Mouse (Mus musculus): ENCODE data around the gene Taok3. TPM values are rescaled to one million over a fixed set of nuclear protein-coding genes. Genes with fewer than 3 reads are reported as not detected.

Taok3 gene
- total RNA-seq, 2 experiments from 2014 or later: 9.0 to 9.3 TPM

- intact Hi-C loops (cut with DNase I): loop anchor here (2.0 to 5.0 kb wide), 4 partner anchors 25 to 291 kb away; partner anchors contain the start of gene Pebp1
- DNase-seq: peak; percentile 96 to 98
Measured at GRCm38 (mm10) chr5:117115836-117116366, 4.0 kb upstream of the Taok3 start, which contains the start of gene Suds3. TSS of gene Suds3 (minus strand) at chr5:117116113.

GRCm38 (mm10) chr5:117116660-117117059 lies 3.3 kb upstream of the Taok3 start:
- no peak for DNase-seq
- intact Hi-C loops (cut with DNase I): loop anchor here (2.0 to 5.0 kb wide), 4 partner anchors 24 to 291 kb away; partner anchors contain the start of gene Pebp1

DNA sequence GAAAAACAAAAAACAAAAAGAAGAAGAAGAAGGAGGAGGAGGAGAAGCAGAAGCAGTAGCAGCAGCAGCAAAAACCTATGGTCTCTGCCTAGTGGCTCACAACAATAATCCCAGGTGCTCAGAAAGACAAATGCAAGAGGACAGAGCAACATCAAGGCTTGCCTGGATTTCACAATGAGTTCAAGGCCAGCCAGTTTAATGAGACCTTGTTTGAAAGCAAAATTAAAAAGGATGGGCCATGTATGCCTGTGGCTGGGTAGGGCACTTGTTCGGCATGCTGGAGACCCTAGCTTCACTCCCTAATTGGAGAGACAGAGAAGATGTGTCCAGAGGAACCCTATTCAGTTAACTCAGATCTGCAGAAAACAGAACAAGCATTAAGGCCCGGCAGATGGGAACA lies 2.7 kb upstream of the Taok3 start:
- intact Hi-C loops (cut with DNase I): loop anchor here (2.0 to 5.0 kb wide), 4 partner anchors 24 to 290 kb away; partner anchors contain the start of gene Pebp1
- no peak for DNase-seq

DNA sequence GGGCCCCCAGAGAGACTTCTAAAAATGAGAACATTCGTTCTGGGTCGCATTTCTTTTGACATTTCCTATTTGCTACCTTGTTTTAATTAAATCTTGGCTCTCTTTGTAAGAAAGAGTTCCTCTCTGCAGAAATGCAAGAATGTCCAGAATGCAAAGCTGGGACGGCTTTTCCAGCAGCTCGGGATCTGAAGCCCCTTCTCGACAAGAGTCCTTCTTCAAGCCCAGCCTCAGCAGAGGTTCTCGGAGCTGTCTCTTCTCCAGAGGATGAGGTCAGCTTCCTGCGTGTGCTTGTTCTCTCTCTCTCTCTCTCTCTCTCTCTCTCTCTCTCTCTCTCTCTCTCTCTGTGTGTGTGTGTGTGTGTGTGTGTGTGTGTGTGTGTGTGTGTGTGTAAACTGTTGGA lies 2.2 kb upstream of the Taok3 start:
- intact Hi-C loops (cut with DNase I): loop anchor here (2.0 to 5.0 kb wide), 4 partner anchors 23 to 290 kb away; partner anchors contain the start of gene Pebp1
- DNase-seq: peak in 1 of 2 experiments; percentile 33

DNA sequence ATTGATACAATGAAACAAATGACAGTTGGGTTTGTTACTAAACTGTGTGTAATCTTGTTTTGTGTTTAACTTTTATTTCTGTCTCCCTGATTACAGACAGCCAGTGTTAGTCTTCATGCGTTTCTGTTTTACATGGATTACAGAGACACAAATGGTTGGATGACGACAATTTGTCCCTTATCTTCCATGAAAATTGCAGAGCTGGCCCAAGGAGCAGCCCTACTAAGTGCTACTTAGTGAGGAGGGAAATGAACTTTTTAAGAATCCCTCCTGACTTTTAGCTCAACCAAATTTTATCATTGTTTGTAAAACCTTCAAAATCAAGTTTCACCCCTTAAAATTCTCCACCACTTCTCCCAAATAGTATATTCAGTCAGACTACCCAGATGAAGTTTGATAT lies 1.7 kb upstream of the Taok3 start:
- intact Hi-C loops (cut with DNase I): loop anchor here (5.0 kb wide), 2 partner anchors 189 to 289 kb away; no protein-coding TSS in a partner anchor
- no peak for DNase-seq

DNA sequence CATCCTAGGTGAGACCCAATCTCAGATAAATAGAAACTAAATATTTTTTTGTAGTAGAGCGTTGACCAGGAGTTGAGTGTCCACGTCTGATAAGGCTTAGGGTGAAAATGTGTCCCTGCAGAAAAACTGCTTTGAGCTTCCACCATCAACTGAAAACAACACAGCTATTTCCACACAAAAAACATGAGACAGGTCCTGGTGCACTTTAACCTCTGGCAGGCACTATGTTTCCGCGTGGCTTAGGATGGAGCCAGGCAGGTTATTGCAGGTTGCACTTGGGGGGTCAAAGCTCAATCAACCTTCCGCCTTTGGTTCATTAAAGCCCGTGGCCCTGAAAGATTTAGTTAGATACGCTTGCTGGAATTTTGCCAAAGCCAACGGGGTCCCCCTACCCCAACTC lies 1.1 kb upstream of the Taok3 start:
- intact Hi-C loops (cut with DNase I): loop anchor here (5.0 kb wide), 2 partner anchors 188 to 288 kb away; no protein-coding TSS in a partner anchor
- DNase-seq: no peak

GRCm38 (mm10) chr5:117120489-117121466 lies 849 bp downstream of the Taok3 start:
- intact Hi-C loops (cut with DNase I): loop anchor here (10.0 kb wide), 1 partner anchor 1546 kb away; no protein-coding TSS in a partner anchor
- peak in 1 of 2 experiments; percentile 28 for DNase-seq

DNA sequence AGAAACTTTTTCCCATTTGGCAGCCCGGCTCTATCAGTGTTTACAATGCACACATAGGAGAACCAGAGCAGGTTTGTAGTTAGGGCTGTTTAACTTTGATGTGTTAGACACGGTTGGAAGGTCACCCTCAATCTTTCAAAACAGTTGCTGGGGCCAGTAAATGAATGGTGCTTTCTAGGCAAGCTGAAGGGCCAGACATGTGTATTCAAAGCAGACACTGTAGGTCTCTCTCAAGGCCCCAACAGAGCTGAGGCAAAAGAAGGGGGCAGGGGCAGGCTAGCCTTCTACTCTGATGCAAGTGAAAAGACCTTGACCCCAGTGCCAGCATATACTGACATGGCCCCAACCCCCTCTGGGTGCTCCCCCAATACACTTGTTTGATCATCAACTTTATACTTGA lies 1.7 kb downstream of the Taok3 start:
- no peak for DNase-seq
- intact Hi-C loops (cut with DNase I): loop anchor here (10.0 kb wide), 1 partner anchor 1547 kb away; no protein-coding TSS in a partner anchor

DNA sequence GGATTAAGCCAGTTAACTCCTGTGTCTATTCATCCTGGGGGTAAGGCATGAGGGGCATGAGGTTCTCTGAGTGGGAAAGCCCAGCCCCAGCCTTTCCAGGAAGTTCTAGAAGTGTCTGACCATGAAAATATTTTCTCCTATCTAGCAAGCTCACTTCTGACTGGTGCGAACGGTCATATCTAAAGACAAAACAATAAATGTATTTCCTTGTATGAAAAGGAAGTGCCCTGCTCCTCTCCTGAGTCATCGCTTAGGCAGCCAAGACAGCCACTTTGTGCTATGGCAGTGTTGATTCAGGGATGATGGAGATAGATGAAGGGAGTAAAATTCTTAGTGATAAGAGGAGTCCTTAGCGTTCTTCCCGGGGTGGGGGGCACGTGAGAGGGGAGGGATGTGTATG lies 3.2 kb downstream of the Taok3 start:
- intact Hi-C loops (cut with DNase I): loop anchor here (10.0 kb wide), 1 partner anchor 1548 kb away; no protein-coding TSS in a partner anchor
- DNase-seq: no peak

DNA sequence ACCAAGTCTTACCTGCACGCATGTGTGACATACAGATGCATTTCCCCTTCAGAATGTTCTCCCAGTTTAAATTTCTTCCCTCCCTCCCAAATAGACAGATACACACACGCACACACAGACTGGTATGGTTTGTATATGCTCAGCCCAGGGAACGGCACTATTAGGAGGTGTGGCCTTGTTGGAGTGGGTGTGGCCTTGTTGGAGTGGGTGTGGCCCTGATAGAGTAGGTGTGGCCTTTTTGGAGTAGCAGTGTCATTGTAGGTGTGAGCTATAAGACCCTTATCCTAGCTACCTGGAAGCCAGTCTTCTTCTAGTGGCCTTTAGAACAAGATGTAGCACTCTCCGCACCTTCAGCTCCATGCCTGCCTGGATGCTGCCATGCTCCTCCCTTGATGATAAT lies 3.9 kb downstream of the Taok3 start:
- intact Hi-C loops (cut with DNase I): loop anchor here (10.0 kb wide), 1 partner anchor 1549 kb away; no protein-coding TSS in a partner anchor

DNA sequence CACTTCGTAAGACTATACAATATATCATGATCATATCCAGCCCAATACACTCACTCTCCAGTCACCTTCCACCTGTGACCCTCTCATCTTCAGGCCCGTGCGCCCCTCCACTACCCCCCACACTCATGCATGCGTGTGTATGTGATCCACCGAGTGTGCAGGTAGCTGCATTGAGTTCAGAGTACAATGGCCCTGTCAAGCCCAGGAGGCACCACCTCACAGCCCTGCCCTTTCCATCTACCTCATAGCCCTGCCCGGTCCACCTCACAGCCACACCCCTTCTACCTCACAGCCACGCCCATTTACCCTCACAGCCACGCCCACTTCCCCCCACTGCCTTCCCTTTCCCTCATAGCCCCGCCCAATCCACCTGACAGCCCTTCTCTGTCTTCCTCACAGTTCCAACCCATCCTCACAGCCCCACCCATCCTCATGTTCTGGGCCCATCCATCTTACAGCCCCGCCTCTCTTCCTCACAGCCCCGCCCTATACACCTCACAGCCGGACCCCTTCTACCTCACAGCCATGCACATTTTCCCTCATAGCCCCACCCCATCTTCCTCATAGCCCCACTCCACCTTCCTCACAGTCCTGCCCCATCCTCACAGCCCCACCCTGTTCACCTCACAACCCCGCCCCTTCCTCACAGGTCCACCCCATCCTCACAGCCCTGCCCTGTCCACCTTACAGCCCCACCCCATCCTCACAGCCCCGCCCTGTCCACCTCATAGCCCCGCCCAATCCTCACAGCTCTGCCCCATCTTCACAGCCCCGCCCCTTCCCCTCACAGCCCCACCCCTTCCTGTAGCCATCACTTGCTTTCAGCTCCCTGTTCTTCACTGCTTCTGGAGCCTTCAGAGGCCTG lies 5.8 kb downstream of the Taok3 start:
- intact Hi-C loops (cut with DNase I): loop anchor here (10.0 kb wide), 1 partner anchor 1551 kb away; no protein-coding TSS in a partner anchor

More for the DNA sequence above, 3.9 kb downstream of the Taok3 start:
- DNase-seq: no peak

DNA sequence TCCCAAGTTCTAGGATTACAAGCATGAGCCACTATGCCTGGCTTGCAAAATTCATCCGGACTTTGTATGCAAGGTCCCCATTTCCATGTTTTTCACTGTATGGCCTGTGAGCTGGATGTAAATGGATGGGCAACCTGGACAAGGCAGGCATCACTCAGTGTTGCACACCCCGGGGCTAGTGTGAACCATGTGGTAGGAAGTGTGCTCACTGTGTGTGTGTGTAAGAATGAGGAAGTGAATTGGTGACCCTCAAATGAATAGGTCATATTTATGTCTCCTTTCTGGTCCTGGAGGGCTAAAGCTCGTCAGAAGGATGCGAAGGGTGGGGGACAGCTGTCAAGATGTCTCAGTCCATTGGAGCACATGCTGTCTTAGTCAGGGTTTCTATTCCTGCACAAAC lies 7.1 kb downstream of the Taok3 start:
- intact Hi-C loops (cut with DNase I): loop anchor here (10.0 kb wide), 1 partner anchor 1552 kb away; no protein-coding TSS in a partner anchor
- no peak for DNase-seq

More for the DNA sequence above, 5.8 kb downstream of the Taok3 start:
- no peak for DNase-seq

- no peak for DNase-seq
- intact Hi-C loops (cut with DNase I): no loop called here
Measured at GRCm38 (mm10) chr5:117130726-117131125, 10.8 kb downstream of the Taok3 start.

GRCm38 (mm10) chr5:117133446-117134065 lies 13.6 kb downstream of the Taok3 start:
- no peak for DNase-seq
- intact Hi-C loops (cut with DNase I): no loop called here

- intact Hi-C loops (cut with DNase I): no loop called here
- no peak for DNase-seq
Measured at GRCm38 (mm10) chr5:117134066-117134888, 14.3 kb downstream of the Taok3 start.

- intact Hi-C loops (cut with DNase I): no loop called here
- no peak for DNase-seq
Measured at GRCm38 (mm10) chr5:117134889-117135456, 15.0 kb downstream of the Taok3 start.

- intact Hi-C loops (cut with DNase I): no loop called here
- DNase-seq: peak; percentile 46 to 49
Measured at GRCm38 (mm10) chr5:117135869-117136268, 15.9 kb downstream of the Taok3 start.

DNA sequence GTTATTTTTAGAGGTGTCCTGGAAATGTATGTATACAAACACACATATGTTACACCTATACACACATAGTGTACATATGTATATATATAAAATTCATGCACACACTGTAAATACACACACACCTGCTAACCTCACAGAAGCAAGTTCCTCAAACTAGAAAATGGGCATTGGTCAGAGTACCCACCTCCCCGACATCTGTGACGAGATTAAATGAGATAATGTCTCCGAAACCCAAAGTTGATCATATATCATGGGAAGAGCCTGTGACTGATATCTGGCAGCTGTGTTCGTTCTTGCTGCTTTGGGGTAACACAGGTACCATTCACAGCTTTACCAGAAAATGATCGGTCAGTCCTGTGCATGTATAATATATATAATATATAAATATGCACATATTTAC lies 16.6 kb downstream of the Taok3 start:
- intact Hi-C loops (cut with DNase I): no loop called here
- no peak for DNase-seq
